Mouse (Mus musculus): Measurements from ENCODE around the gene Rbm20. TPM values are rescaled to one million over a fixed set of nuclear protein-coding genes. Genes with fewer than 3 reads are reported as not detected.

The Rbm20 gene
- polyA plus RNA-seq, 1 experiment from 2014 or later: 0.52 TPM

GRCm38 (mm10) chr19:53679981-53680380 is 2.9 kb downstream of the Rbm20 start:
- H3K27me3 ChIP-seq (replicated peaks; ENCODE audit: control insufficient read depth, insufficient read depth, low read length): peaks cover 41% of the 10 kb centered on the region
- no peaks in the 10 kb centered on the region for H3K36me3 ChIP-seq (ENCODE audit: control insufficient read depth, insufficient read depth)
- no peak for ATAC-seq
- no peak overlapping the region for H3K4me3 ChIP-seq (ENCODE audit: low read depth, low read length)
- no peaks in the 10 kb centered on the region for H3K9me3 ChIP-seq (ENCODE audit: control insufficient read depth)
- TF ChIP-seq CTCF (IDR thresholded peaks at IDR 0.05; ENCODE audit: low read depth): no peak
- H3K9ac ChIP-seq (ENCODE audit: low read depth, low read length): no peak overlapping the region
- no peak overlapping the region for H3K4me2 ChIP-seq (replicated peaks; ENCODE audit: low read depth)
- H3K27ac ChIP-seq (ENCODE audit: low read depth, low read length): no peak overlapping the region
- WGBS: 72% methylated on average over 7 of the region's 7 CpGs
- H3K4me1 ChIP-seq (replicated peaks; ENCODE audit: control insufficient read depth, insufficient read depth, low read length): no peaks in the 10 kb centered on the region

- Histone ChIP-seq H3K9ac (ENCODE audit: low read depth, low read length) (no peak overlapping the region), H3K9me3 (ENCODE audit: control insufficient read depth) (no peaks in the 10 kb centered on the region), H3K36me3 (ENCODE audit: control insufficient read depth, insufficient read depth) (no peaks in the 10 kb centered on the region), H3K27me3 (replicated peaks; ENCODE audit: control insufficient read depth, insufficient read depth, low read length) (peaks cover 19% of the 10 kb centered on the region), H3K4me1 (replicated peaks; ENCODE audit: control insufficient read depth, insufficient read depth, low read length) (no peaks in the 10 kb centered on the region), H3K27ac (ENCODE audit: low read depth, low read length) (no peak overlapping the region), H3K4me2 (replicated peaks; ENCODE audit: low read depth) (no peak overlapping the region), H3K4me3 (ENCODE audit: low read depth, low read length) (no peak overlapping the region)
- no peak for ATAC-seq
- WGBS: 49% methylated on average over 8 of the region's 8 CpGs
- no peak for TF ChIP-seq CTCF (IDR thresholded peaks at IDR 0.05; ENCODE audit: low read depth)
These were observed 5.3 kb downstream of the Rbm20 start for GRCm38 (mm10) chr19:53682427-53682826.

- H3K36me3 ChIP-seq (ENCODE audit: control insufficient read depth, insufficient read depth): no peaks in the 10 kb centered on the region
- ATAC-seq: no peak
- H3K9ac ChIP-seq (ENCODE audit: low read depth, low read length): no peak overlapping the region
- TF ChIP-seq CTCF (IDR thresholded peaks at IDR 0.05; ENCODE audit: low read depth): no peak
- H3K4me2 ChIP-seq (replicated peaks; ENCODE audit: low read depth): no peak overlapping the region
- no peak overlapping the region for H3K27ac ChIP-seq (ENCODE audit: low read depth, low read length)
- H3K27me3 ChIP-seq (replicated peaks; ENCODE audit: control insufficient read depth, insufficient read depth, low read length): 0 out of 2 replicates have a peak, but pooled peaks cover 2% of the 10 kb centered on the region
- no peaks in the 10 kb centered on the region for H3K4me1 ChIP-seq (replicated peaks; ENCODE audit: control insufficient read depth, insufficient read depth, low read length)
- H3K9me3 ChIP-seq (ENCODE audit: control insufficient read depth): no peaks in the 10 kb centered on the region
- no peak overlapping the region for H3K4me3 ChIP-seq (ENCODE audit: low read depth, low read length)
- WGBS: 86% methylated on average over 4 of the region's 5 CpGs
These were observed 10.5 kb downstream of the Rbm20 start for GRCm38 (mm10) chr19:53687592-53687991.

- H3K4me2 ChIP-seq (replicated peaks; ENCODE audit: low read depth): no peak overlapping the region
- H3K9me3 ChIP-seq (ENCODE audit: control insufficient read depth): no peaks in the 10 kb centered on the region
- H3K9ac ChIP-seq (ENCODE audit: low read depth, low read length): no peak overlapping the region
- whole genome bisulfite sequencing: 74% methylated on average over 10 of the region's 10 CpGs
- no peaks in the 10 kb centered on the region for H3K36me3 ChIP-seq (ENCODE audit: control insufficient read depth, insufficient read depth)
- no peaks in the 10 kb centered on the region for H3K4me1 ChIP-seq (replicated peaks; ENCODE audit: control insufficient read depth, insufficient read depth, low read length)
- ATAC-seq: no peak
- no peak overlapping the region for H3K4me3 ChIP-seq (ENCODE audit: low read depth, low read length)
- TF ChIP-seq CTCF (IDR thresholded peaks at IDR 0.05; ENCODE audit: low read depth): no peak
- no peak overlapping the region for H3K27ac ChIP-seq (ENCODE audit: low read depth, low read length)
- H3K27me3 ChIP-seq (replicated peaks; ENCODE audit: control insufficient read depth, insufficient read depth, low read length): no peaks in the 10 kb centered on the region
These were observed 13.7 kb downstream of the Rbm20 start for GRCm38 (mm10) chr19:53690816-53691215.

- Histone ChIP-seq H3K9me3 (ENCODE audit: control insufficient read depth) (no peaks in the 10 kb centered on the region), H3K4me1 (replicated peaks; ENCODE audit: control insufficient read depth, insufficient read depth, low read length) (no peaks in the 10 kb centered on the region), H3K4me2 (replicated peaks; ENCODE audit: low read depth) (no peak overlapping the region), H3K27ac (ENCODE audit: low read depth, low read length) (no peak overlapping the region), H3K36me3 (ENCODE audit: control insufficient read depth, insufficient read depth) (no peaks in the 10 kb centered on the region), H3K9ac (ENCODE audit: low read depth, low read length) (no peak overlapping the region), H3K4me3 (ENCODE audit: low read depth, low read length) (no peak overlapping the region), H3K27me3 (replicated peaks; ENCODE audit: control insufficient read depth, insufficient read depth, low read length) (no peaks in the 10 kb centered on the region)
- no peak for ATAC-seq
- WGBS: 33% methylated on average over 1 of the region's 1 CpGs
- TF ChIP-seq CTCF (IDR thresholded peaks at IDR 0.05; ENCODE audit: low read depth): no peak
These were observed 16.9 kb downstream of the Rbm20 start for GRCm38 (mm10) chr19:53694020-53694419.

- 70% methylated on average over 6 of the region's 6 CpGs for WGBS
These were observed 19.0 kb downstream of the Rbm20 start for GRCm38 (mm10) chr19:53696079-53696478.

GRCm38 (mm10) chr19:53696655-53697054 is 19.5 kb downstream of the Rbm20 start:
- no peaks in the 10 kb centered on the region for H3K4me1 ChIP-seq (replicated peaks; ENCODE audit: control insufficient read depth, insufficient read depth, low read length)
- no peak for TF ChIP-seq CTCF (IDR thresholded peaks at IDR 0.05; ENCODE audit: low read depth)
- no peak overlapping the region for H3K27ac ChIP-seq (ENCODE audit: low read depth, low read length)
- H3K4me3 ChIP-seq (ENCODE audit: low read depth, low read length): no peak overlapping the region
- WGBS: 84% methylated on average over 3 of the region's 3 CpGs
- H3K9me3 ChIP-seq (ENCODE audit: control insufficient read depth): no peaks in the 10 kb centered on the region
- H3K36me3 ChIP-seq (ENCODE audit: control insufficient read depth, insufficient read depth): no peaks in the 10 kb centered on the region
- no peak overlapping the region for H3K9ac ChIP-seq (ENCODE audit: low read depth, low read length)
- no peak overlapping the region for H3K4me2 ChIP-seq (replicated peaks; ENCODE audit: low read depth)
- ATAC-seq: no peak
- H3K27me3 ChIP-seq (replicated peaks; ENCODE audit: control insufficient read depth, insufficient read depth, low read length): no peaks in the 10 kb centered on the region

More at GRCm38 (mm10) chr19:53696079-53696478, 19.0 kb downstream of the Rbm20 start:
- no peak for ATAC-seq
- TF ChIP-seq CTCF (IDR thresholded peaks at IDR 0.05; ENCODE audit: low read depth): no peak
- no peak overlapping the region for H3K9ac ChIP-seq (ENCODE audit: low read depth, low read length)
- H3K27me3 ChIP-seq (replicated peaks; ENCODE audit: control insufficient read depth, insufficient read depth, low read length): no peaks in the 10 kb centered on the region
- no peaks in the 10 kb centered on the region for H3K4me1 ChIP-seq (replicated peaks; ENCODE audit: control insufficient read depth, insufficient read depth, low read length)
- no peak overlapping the region for H3K27ac ChIP-seq (ENCODE audit: low read depth, low read length)
- no peaks in the 10 kb centered on the region for H3K9me3 ChIP-seq (ENCODE audit: control insufficient read depth)
- no peak overlapping the region for H3K4me3 ChIP-seq (ENCODE audit: low read depth, low read length)
- H3K36me3 ChIP-seq (ENCODE audit: control insufficient read depth, insufficient read depth): no peaks in the 10 kb centered on the region
- no peak overlapping the region for H3K4me2 ChIP-seq (replicated peaks; ENCODE audit: low read depth)
